In genomic region chr9:68653211-68654038, GRCm38 (mm10) we compare ENCODE assay signal across 8 mouse cellular contexts. TPM values are rescaled to one million over a fixed set of nuclear protein-coding genes. Genes with fewer than 3 reads are reported as not detected.
A peak's percentile ranks its signal among the peaks of the same experiment; 100 is the strongest.
DNase-seq lines count a peak whose midpoint lies in the region; ATAC-seq and TF ChIP-seq lines count a peak whose summit lies in the region.

Gene Rora, plus strand, starts transcription at chr9:68653786.

- no peak within 1 kb of the TSS for H3K27ac ChIP-seq in thymus, adult 2 months (ENCODE audit: control insufficient read depth, insufficient read depth, low read length)
- H3K27ac ChIP-seq in embryonic facial prominence, embryonic 15.5 days (replicated peaks): peak within 1 kb of the TSS; percentile 96
- H3K27ac ChIP-seq in limb, embryonic 13.5 days: peak within 1 kb of the TSS; percentile 91
- H3K27ac ChIP-seq in midbrain, postnatal 0 days (ENCODE audit: low read depth, low read length): peak within 1 kb of the TSS; percentile 91

- no peaks in the 10 kb centered on the region for H3K36me3 ChIP-seq in thymus, adult 2 months (ENCODE audit: control insufficient read depth, insufficient read depth, low read length)
- H3K36me3 ChIP-seq in embryonic facial prominence, embryonic 15.5 days: no peaks in the 10 kb centered on the region
- H3K36me3 ChIP-seq in limb, embryonic 13.5 days: no peaks in the 10 kb centered on the region
- no peaks in the 10 kb centered on the region for H3K36me3 ChIP-seq in midbrain, postnatal 0 days (ENCODE audit: insufficient read depth, low read length)

- H3K4me1 ChIP-seq in thymus, adult 2 months (replicated peaks; ENCODE audit: control insufficient read depth, insufficient read depth, low read length): no peaks in the 10 kb centered on the region
- peaks cover 22% of the 10 kb centered on the region for H3K4me1 ChIP-seq in embryonic facial prominence, embryonic 15.5 days
- H3K4me1 ChIP-seq in limb, embryonic 13.5 days: peaks cover 23% of the 10 kb centered on the region
- H3K4me1 ChIP-seq in midbrain, postnatal 0 days (ENCODE audit: insufficient read depth, low read length): no peaks in the 10 kb centered on the region

- H3K4me2 ChIP-seq in embryonic facial prominence, embryonic 15.5 days (replicated peaks): peak within 1 kb of the TSS; percentile 94
- H3K4me2 ChIP-seq in limb, embryonic 13.5 days (replicated peaks): peak within 1 kb of the TSS; percentile 94
- peak within 1 kb of the TSS; percentile 97 for H3K4me2 ChIP-seq in midbrain, postnatal 0 days (ENCODE audit: low read depth, low read length, poor library complexity, severe bottlenecking)

- H3K4me3 ChIP-seq in thymus, adult 2 months (ENCODE audit: control insufficient read depth, insufficient read depth, low read length): 0 out of 2 replicates have a peak within 1 kb of the TSS, but pooled peaks have one; percentile 9
- peak within 1 kb of the TSS; percentile 89 for H3K4me3 ChIP-seq in embryonic facial prominence, embryonic 15.5 days (replicated peaks)
- H3K4me3 ChIP-seq in limb, embryonic 13.5 days: peak within 1 kb of the TSS; percentile 80
- peak within 1 kb of the TSS; percentile 75 for H3K4me3 ChIP-seq in midbrain, postnatal 0 days (ENCODE audit: low read depth, low read length)

- no peaks in the 10 kb centered on the region for H3K9me3 ChIP-seq in embryonic facial prominence, embryonic 15.5 days (replicated peaks)
- H3K9me3 ChIP-seq in limb, embryonic 13.5 days: no peaks in the 10 kb centered on the region
- H3K9me3 ChIP-seq in midbrain, postnatal 0 days (ENCODE audit: low read length): no peaks in the 10 kb centered on the region

- peak within 1 kb of the TSS; percentile 79 for H3K9ac ChIP-seq in embryonic facial prominence, embryonic 15.5 days
- H3K9ac ChIP-seq in limb, embryonic 13.5 days: peak within 1 kb of the TSS; percentile 85
- peak within 1 kb of the TSS; percentile 69 for H3K9ac ChIP-seq in midbrain, postnatal 0 days (replicated peaks; ENCODE audit: low read length, poor library complexity, severe bottlenecking)

- TF ChIP-seq CTCF in thymus, adult 2 months (IDR thresholded peaks at IDR 0.05; ENCODE audit: borderline replicate concordance, control insufficient read depth, extremely low read depth, insufficient read depth, low read length, poor library complexity): no peak
- peak; percentile 64 for TF ChIP-seq CTCF in midbrain, postnatal 0 days (IDR thresholded peaks at IDR 0.05)

- no peaks in the 10 kb centered on the region; the same call in 1 of the 2 replicates for H3K27me3 ChIP-seq in thymus, adult 2 months (ENCODE audit: control insufficient read depth, insufficient read depth, low read length)
- no peaks in the 10 kb centered on the region; the same call in 1 of the 2 replicates for H3K27me3 ChIP-seq in embryonic facial prominence, embryonic 15.5 days
- peaks cover 12% of the 10 kb centered on the region for H3K27me3 ChIP-seq in limb, embryonic 13.5 days
- no peaks in the 10 kb centered on the region for H3K27me3 ChIP-seq in midbrain, postnatal 0 days (ENCODE audit: insufficient read depth, low read length)

- no peak for DNase-seq in thymus, adult 2 months
- no peak for DNase-seq in thymus, postnatal 0 days (ENCODE audit: low spot score)
- peak; percentile 47 to 64 for DNase-seq in heart, adult 9 months (ENCODE audit: low spot score in 2 of 2)
- peak; percentile 19 to 37 for DNase-seq in kidney, adult 8-10 months
- DNase-seq in midbrain, postnatal 0 days (ENCODE audit: low spot score): peak; percentile 90
- peak; percentile 40 for DNase-seq in testis, postnatal 14 days (ENCODE audit: low spot score)

- 2% methylated on average over 70 of the region's 72 CpGs for WGBS in thymus, adult 2 months
- WGBS in embryonic facial prominence, embryonic 15.5 days: under 1% methylated on average over 69 of the region's 72 CpGs
- under 1% methylated on average over 57 of the region's 72 CpGs for WGBS in limb, embryonic 13.5 days
- WGBS in midbrain, postnatal 0 days: under 1% methylated on average over 63 of the region's 72 CpGs

- no peak for TF ChIP-seq POLR2A in thymus, adult 2 months (IDR thresholded peaks at IDR 0.05; ENCODE audit: control insufficient read depth, extremely low read depth, insufficient read depth, low read length, poor library complexity)

- ATAC-seq in embryonic facial prominence, embryonic 15.5 days (ENCODE audit: insufficient number of reproducible peaks, low FRiP score, low TSS enrichment, low read depth): peak; percentile 83
- peak; percentile 76 for ATAC-seq in limb, embryonic 13.5 days (ENCODE audit: low FRiP score, low read depth)
- peak; percentile 87 for ATAC-seq in midbrain, postnatal 0 days (ENCODE audit: low FRiP score)

RNA-seq across cellular contexts. Expression of gene Rora, which starts in this region (rescaled TPM):
- 3.7 and 4.7 TPM in 2 replicates for polyA plus RNA-seq in thymus, adult 2 months (2012; rRNA removed)
- 4.5 and 5.2 TPM in 2 replicates for polyA plus RNA-seq in thymus, postnatal 0 days (2015; fragmentation: Nextera tagmentation; extraction: Ambion mirVana)
- 27.2 and 27.3 TPM in 2 replicates for polyA plus RNA-seq in embryonic facial prominence, embryonic 15.5 days (2015; fragmentation: Nextera tagmentation; extraction: Ambion mirVana)
- 9.6 and 9.8 TPM in 2 replicates for polyA plus RNA-seq in limb, embryonic 13.5 days (2015; fragmentation: Nextera tagmentation; extraction: Ambion mirVana)
- total RNA-seq in midbrain, postnatal 0 days (2014; rRNA removed): 28.2 and 30.1 TPM in 2 replicates
- polyA plus RNA-seq in midbrain, postnatal 0 days (2015; fragmentation: Nextera tagmentation; extraction: Ambion mirVana): 45.9 and 49.6 TPM in 2 replicates

Comparison
In these comparisons a context has a peak if more than half of its experiments do, and no peak if none do; other contexts are left out.
1. DNase-seq: peak in heart, adult 9 months (2 of 2), kidney, adult 8-10 months (2 of 2), midbrain, postnatal 0 days (single experiment) and testis, postnatal 14 days (single experiment); none in thymus, adult 2 months (single experiment) and thymus, postnatal 0 days (single experiment).
2. H3K4me3 ChIP-seq: peak in every context shown above with its lines; median percentile 89 in embryonic facial prominence, embryonic 15.5 days; 80 in limb, embryonic 13.5 days; 75 in midbrain, postnatal 0 days; 9 in thymus, adult 2 months.
3. Peak in every context shown above with its lines, with median percentiles within 50 percentile points of each other: ATAC-seq, H3K4me2 ChIP-seq and H3K9ac ChIP-seq.